Mouse (Mus musculus): ENCODE results near the gene Capn12. TPM values are rescaled to one million over a fixed set of nuclear protein-coding genes. Genes with fewer than 3 reads are reported as not detected.

Gene Capn12
- polyA plus RNA-seq (2017; shearing (Covaris generic)): under 1 TPM in 1 of 2 experiments, not detected in 1; 0.65 TPM

DNA sequence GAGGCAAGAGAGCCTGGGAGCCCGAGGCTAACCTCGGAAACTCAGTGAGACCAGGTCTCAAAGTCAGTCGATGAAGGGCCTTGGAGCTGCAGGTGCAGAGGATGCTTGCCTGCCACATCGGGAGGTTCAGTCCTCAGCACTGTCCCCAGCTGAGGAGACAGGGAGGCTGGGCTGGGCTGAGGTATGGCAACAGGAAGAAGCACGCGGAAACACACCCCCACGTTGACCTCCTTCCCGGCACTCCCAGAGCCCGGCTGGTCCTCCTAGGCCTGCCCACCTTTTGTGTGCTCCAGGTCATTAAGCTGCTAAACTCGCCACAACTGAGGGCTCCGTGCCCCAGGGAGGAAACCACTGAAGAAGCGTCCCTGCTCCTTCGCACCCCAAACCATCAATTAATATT is at the start of gene Capn12:
TSS of gene Capn12 (plus strand) at position 224 of the 400 bp plus-strand sequence.

DNA sequence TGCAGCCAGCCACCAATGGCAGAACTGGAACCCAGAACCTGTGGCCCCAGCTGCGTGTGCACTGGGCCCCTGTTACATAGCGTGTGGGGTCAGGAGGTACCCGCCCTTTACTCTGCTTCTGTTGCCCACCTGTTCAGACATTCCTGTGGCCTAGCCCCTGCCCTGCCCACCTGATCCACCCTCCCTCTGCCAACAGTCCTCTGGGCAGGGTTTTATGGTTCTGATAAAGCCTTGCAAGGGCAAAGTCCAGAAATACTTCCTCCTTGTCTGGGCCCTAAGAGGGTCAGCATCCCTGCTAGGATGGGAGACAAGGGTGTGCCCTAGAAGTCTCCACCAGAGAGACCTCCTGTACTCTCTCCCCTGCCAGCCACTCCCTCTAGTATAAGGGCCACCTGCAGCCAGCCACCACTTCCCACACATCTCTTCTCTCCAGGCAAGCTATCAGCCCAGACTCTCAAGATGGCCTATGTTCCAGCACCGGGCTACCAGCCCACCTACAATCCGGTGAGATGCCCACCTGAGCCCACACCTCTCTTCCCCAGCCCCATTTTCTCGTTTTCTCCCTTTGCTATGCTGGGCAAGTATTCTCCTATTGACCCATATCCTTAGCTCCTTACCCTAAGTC is 47.4 kb upstream of the Capn12 start, which contains the start of gene Lgals4:
TSS of gene Lgals4 (plus strand) at position 132 of the 625 bp plus-strand sequence.

DNA sequence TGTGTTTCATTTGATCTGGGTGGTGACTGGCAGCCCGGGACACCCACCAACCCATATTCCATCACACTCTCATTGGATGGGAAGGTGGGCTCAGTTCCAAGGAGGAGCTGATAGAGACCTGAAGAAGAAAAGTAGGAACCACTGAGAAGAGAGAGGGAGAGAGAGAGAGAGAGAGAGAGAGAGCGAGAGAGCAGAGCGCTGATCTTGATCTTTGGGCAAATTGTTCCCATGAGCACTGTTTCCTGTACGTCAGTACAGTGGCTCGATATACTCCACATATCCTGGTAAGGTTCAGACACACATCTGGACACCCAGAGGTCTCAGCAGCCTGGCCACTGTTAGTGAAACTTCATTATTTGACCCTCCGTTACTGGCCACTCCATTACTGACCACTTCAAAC is 17.7 kb upstream of the Capn12 start, which contains the start of gene Lgals7:
TSS of gene Lgals7 (plus strand) at position 314 of the 400 bp plus-strand sequence.

Other genes starting within 250 kb of the Capn12 start
- 1 to 10 TPM; 4.2 to 6.6 TPM for gene Fbxo27, start 188.6 kb upstream of the Capn12 start, polyA plus RNA-seq (2017; shearing (Covaris generic))
- 10 to 100 TPM in 1 of 2 experiments, 1 to 10 TPM in 1; 9.6 to 16.2 TPM for gene Fbxo17, start 164.6 kb upstream of the Capn12 start, polyA plus RNA-seq (2017; shearing (Covaris generic))
- gene Mrps12, start 139.6 kb upstream of the Capn12 start, polyA plus RNA-seq (2017; shearing (Covaris generic)): 10 to 100 TPM; 94.8 to 97.2 TPM
- gene Sars2, start 139.4 kb upstream of the Capn12 start, polyA plus RNA-seq (2017; shearing (Covaris generic)): 10 to 100 TPM; 19.8 to 23.6 TPM
- gene Ccer2, start 125.2 kb upstream of the Capn12 start, polyA plus RNA-seq (2017; shearing (Covaris generic)): not detected
- 100 to 1,000 TPM in 1 of 2 experiments, 10 to 100 TPM in 1; 74.7 to 117 TPM for gene Sirt2, start 114.7 kb upstream of the Capn12 start, polyA plus RNA-seq (2017; shearing (Covaris generic))
- gene Nfkbib, start 113.9 kb upstream of the Capn12 start, polyA plus RNA-seq (2017; shearing (Covaris generic)): 100 to 1,000 TPM; 102 to 109 TPM
- gene Rinl, start 92.5 kb upstream of the Capn12 start, polyA plus RNA-seq (2017; shearing (Covaris generic)): 100 to 1,000 TPM; 220 to 310 TPM
- 100 to 1,000 TPM; 305 to 311 TPM for gene Hnrnpl, start 72.9 kb upstream of the Capn12 start, polyA plus RNA-seq (2017; shearing (Covaris generic))
- 100 to 1,000 TPM; 187 to 201 TPM for gene Ech1, start 56.2 kb upstream of the Capn12 start, polyA plus RNA-seq (2017; shearing (Covaris generic))
- gene Lgals4, start 47.6 kb upstream of the Capn12 start, polyA plus RNA-seq (2017; shearing (Covaris generic)): 10 to 100 TPM; 16.8 to 29.9 TPM
- 10 to 100 TPM in 1 of 2 experiments, 1 to 10 TPM in 1; 3.2 to 11.6 TPM for gene Lgals7, start 17.6 kb upstream of the Capn12 start, polyA plus RNA-seq (2017; shearing (Covaris generic))
- 100 to 1,000 TPM; 157 to 274 TPM for gene Actn4, start 80.9 kb downstream of the Capn12 start, polyA plus RNA-seq (2017; shearing (Covaris generic))
- gene Eif3k, start 100.4 kb downstream of the Capn12 start, polyA plus RNA-seq (2017; shearing (Covaris generic)): 100 to 1,000 TPM; 357 to 451 TPM
- 100 to 1,000 TPM; 152 to 176 TPM for gene Map4k1, start 100.6 kb downstream of the Capn12 start, polyA plus RNA-seq (2017; shearing (Covaris generic))
- gene Ryr1, start 243.8 kb downstream of the Capn12 start, polyA plus RNA-seq (2017; shearing (Covaris generic)): under 1 TPM; 0.16 to 0.95 TPM

Measured in activated CD4-positive, CD25-positive, alpha-beta regulatory T cell (primary cell).